Mouse (Mus musculus) embryonic facial prominence, embryonic 12.5 days (tissue): ENCODE data around the gene Crebl2. TPM values are rescaled to one million over a fixed set of nuclear protein-coding genes. Genes with fewer than 3 reads are reported as not detected.

Experiments
- ATAC-seq: fragments of 200-750 bp; cut with Nextera tagmentation; 2 replicates; pipeline ENCODE4 v1.8.0; 2017; ENCODE audit not compliant: insufficient number of reproducible peaks, insufficient read depth, low FRiP score, low TSS enrichment
- H3K27ac ChIP-seq: fragments of 300-500 bp; sonication (generic); 2 replicates; pipeline ENCODE4 v1.5.1; 2016; ENCODE audit warnings: mild to moderate bottlenecking
- H3K27me3 ChIP-seq: fragments of 300-500 bp; sonication (generic); 2 replicates; pipeline ENCODE4 v1.6.1; 2016; ENCODE audit warnings: mild to moderate bottlenecking, moderate library complexity
- H3K36me3 ChIP-seq: fragments of 300-500 bp; sonication (generic); 2 replicates; pipeline ENCODE4 v1.6.1; 2016; ENCODE audit warnings: mild to moderate bottlenecking
- H3K4me1 ChIP-seq: fragments of 300-500 bp; sonication (generic); 2 replicates; pipeline ENCODE4 v1.6.1; 2016
- H3K4me2 ChIP-seq: fragments of 300-500 bp; sonication (generic); replicated peaks from 2 replicates; pipeline ENCODE4 v1.6.1; 2016; ENCODE audit warnings: mild to moderate bottlenecking, moderate library complexity
- H3K4me3 ChIP-seq: fragments of 300-500 bp; sonication (generic); 2 replicates; pipeline ENCODE4 v1.5.1; 2016; ENCODE audit warnings: mild to moderate bottlenecking
- H3K9ac ChIP-seq: fragments of 300-500 bp; sonication (generic); 2 replicates; pipeline ENCODE4 v1.6.1; 2016; ENCODE audit warnings: mild to moderate bottlenecking, moderate library complexity
- H3K9me3 ChIP-seq: fragments of 300-500 bp; sonication (generic); 2 replicates; pipeline ENCODE4 v1.6.1; 2016; ENCODE audit warnings: mild to moderate bottlenecking, moderate library complexity
- WGBS: fragments of 180-500 bp; shearing (Covaris S2); methylation state at CpG from one replicate; pipeline ENCODE4 v1.1.7; 2016; 5-methylcytosine and 5-hydroxymethylcytosine counted together
- polyA plus RNA-seq: library from polyadenylated mRNA; unstranded; fragments of >200 nt; fragmentation: Nextera tagmentation; extraction: Ambion mirVana; gene quantifications from 2 replicates; pipeline ENCODE4 v1.2.1, GENCODE M21; 2016

The Crebl2 gene
- polyA plus RNA-seq, 1 experiment from 2014 or later, result 2.5 TPM

GRCm38 (mm10) chr6:134834585-134835251, 4.8 kb downstream of the Crebl2 start:
- Histone ChIP-seq H3K9me3 (no peaks in the 10 kb centered on the region), H3K4me2 (no peak overlapping the region), H3K36me3 (no peaks in the 10 kb centered on the region), H3K9ac (no peak overlapping the region), H3K27ac (no peak overlapping the region), H3K4me3 (no peak overlapping the region), H3K4me1 (no peaks in the 10 kb centered on the region), H3K27me3 (no peaks in the 10 kb centered on the region)
- 76% methylated on average over 9 of the region's 9 CpGs for WGBS
- ATAC-seq, result no peak

DNA sequence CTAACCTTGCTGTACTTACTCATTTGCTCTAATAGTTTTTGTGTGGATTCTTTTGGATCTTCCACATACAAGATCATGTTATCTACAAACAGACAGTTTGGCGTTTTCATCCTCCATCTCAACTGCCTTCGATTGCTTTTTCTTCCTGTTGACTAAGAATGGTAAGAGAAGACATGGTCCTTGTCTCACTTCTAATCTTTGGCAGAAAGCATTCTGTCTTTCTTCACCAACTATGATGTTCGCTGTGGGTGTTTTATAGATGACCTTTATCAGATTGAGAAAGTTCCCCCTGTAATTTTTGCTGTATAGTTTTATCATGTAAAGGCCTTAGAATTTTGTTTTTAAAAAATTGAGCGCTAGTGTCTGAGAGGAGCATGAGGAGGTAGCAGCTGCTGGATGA, 8.2 kb downstream of the Crebl2 start:
- H3K27me3 ChIP-seq, result no peaks in the 10 kb centered on the region
- no peaks in the 10 kb centered on the region for H3K9me3 ChIP-seq
- no peaks in the 10 kb centered on the region for H3K4me1 ChIP-seq
- H3K9ac ChIP-seq, result no peak overlapping the region
- ATAC-seq, result no peak
- H3K36me3 ChIP-seq, result no peaks in the 10 kb centered on the region
- H3K4me2 ChIP-seq, result no peak overlapping the region
- no peak overlapping the region for H3K4me3 ChIP-seq
- WGBS, result 85% methylated on average over 4 of the region's 4 CpGs
- no peak overlapping the region for H3K27ac ChIP-seq

GRCm38 (mm10) chr6:134840346-134840745, 10.4 kb downstream of the Crebl2 start:
- H3K9me3 ChIP-seq, result no peaks in the 10 kb centered on the region
- H3K4me1 ChIP-seq, result no peaks in the 10 kb centered on the region
- WGBS, result 74% methylated on average over 2 of the region's 2 CpGs

DNA sequence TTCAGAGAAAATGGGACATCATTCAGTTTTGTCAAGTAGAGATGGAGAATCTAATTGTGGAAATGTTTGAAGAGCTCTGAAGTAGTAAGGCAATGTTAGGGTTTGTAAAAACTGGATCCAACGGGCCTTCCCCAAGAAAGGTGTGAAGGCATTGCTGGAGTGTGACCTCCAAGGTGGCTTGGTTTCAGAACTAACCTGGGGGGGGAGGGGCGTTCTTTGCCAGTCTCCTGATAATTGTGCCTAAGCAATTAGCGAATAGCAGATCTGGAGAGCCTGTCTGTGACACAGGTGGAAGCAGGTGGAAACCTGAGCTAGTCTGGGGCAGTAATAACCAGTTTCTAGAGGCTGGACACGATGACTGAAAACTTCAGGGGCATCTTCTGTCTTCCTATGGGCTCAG, 15.8 kb downstream of the Crebl2 start:
- Histone ChIP-seq H3K9me3 (no peaks in the 10 kb centered on the region), H3K4me3 (no peak overlapping the region), H3K27ac (no peak overlapping the region), H3K27me3 (no peaks in the 10 kb centered on the region), H3K9ac (no peak overlapping the region), H3K4me1 (no peaks in the 10 kb centered on the region), H3K4me2 (no peak overlapping the region), H3K36me3 (no peaks in the 10 kb centered on the region)
- WGBS, result 72% methylated on average over 4 of the region's 4 CpGs
- no peak for ATAC-seq

More at GRCm38 (mm10) chr6:134840346-134840745, 10.4 kb downstream of the Crebl2 start:
- no peaks in the 10 kb centered on the region for H3K27me3 ChIP-seq
- no peak for ATAC-seq
- no peak overlapping the region for H3K4me2 ChIP-seq
- H3K9ac ChIP-seq, result no peak overlapping the region
- H3K27ac ChIP-seq, result no peak overlapping the region
- H3K4me3 ChIP-seq, result no peak overlapping the region
- no peaks in the 10 kb centered on the region for H3K36me3 ChIP-seq

DNA sequence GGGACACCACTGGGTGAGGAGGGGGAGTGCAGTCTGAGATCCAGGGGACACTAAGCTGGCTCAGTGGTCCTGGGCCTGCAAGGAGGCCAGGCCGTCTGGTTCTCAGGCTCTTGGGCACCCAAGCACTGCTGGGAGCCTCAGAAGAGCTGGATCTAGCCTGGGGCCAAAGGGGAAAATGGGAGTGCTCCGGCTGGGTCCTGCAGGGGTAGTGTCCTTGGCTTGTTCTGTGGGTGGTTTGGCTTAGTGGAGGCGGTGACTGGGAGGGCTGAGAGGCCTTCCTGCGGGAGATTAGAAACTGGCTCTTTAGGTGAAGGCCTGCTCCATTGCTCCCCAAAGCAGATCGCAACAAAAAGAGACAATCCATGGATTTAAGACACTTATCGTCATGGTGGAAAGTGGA, 16.4 kb downstream of the Crebl2 start:
- no peak overlapping the region for H3K27ac ChIP-seq
- H3K4me2 ChIP-seq, result no peak overlapping the region
- no peaks in the 10 kb centered on the region for H3K4me1 ChIP-seq
- 77% methylated on average over 6 of the region's 6 CpGs for WGBS
- H3K27me3 ChIP-seq, result no peaks in the 10 kb centered on the region
- no peaks in the 10 kb centered on the region for H3K9me3 ChIP-seq
- no peak overlapping the region for H3K9ac ChIP-seq
- H3K4me3 ChIP-seq, result no peak overlapping the region
- no peak; the same call in 1 of the 2 replicates for ATAC-seq
- no peaks in the 10 kb centered on the region for H3K36me3 ChIP-seq

DNA sequence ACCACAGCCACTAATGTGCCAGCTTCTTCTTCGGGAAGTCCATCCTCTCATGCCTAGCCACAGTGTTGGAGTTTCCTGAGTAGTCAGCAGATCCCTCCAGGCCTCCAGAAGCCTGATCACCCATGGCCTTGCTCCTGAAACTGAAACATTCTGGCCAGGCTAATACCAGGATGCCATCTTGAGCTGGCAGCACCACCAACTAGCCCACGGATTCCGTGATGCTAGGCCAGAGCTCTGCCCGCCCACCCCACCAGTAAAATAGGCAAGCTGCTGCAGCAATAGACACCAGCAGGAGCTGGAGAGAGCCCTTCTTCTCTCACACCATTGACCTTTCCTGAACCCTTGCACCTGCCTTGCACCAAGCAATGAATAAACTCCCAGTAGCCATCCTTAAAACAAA, 17.6 kb downstream of the Crebl2 start:
- Histone ChIP-seq H3K4me2 (no peak overlapping the region), H3K27me3 (no peaks in the 10 kb centered on the region), H3K27ac (no peak overlapping the region), H3K36me3 (no peaks in the 10 kb centered on the region), H3K9me3 (no peaks in the 10 kb centered on the region), H3K4me1 (no peaks in the 10 kb centered on the region), H3K4me3 (no peak overlapping the region), H3K9ac (no peak overlapping the region)
- 87% methylated on average over 4 of the region's 4 CpGs for WGBS
- no peak for ATAC-seq

GRCm38 (mm10) chr6:134848197-134848890, 18.4 kb downstream of the Crebl2 start:
- no peaks in the 10 kb centered on the region for H3K36me3 ChIP-seq
- H3K4me3 ChIP-seq, result no peak overlapping the region
- H3K9me3 ChIP-seq, result no peaks in the 10 kb centered on the region
- H3K9ac ChIP-seq, result no peak overlapping the region
- 76% methylated on average over 5 of the region's 5 CpGs for WGBS
- ATAC-seq, result no peak
- no peak overlapping the region for H3K4me2 ChIP-seq
- H3K27me3 ChIP-seq, result no peaks in the 10 kb centered on the region
- no peaks in the 10 kb centered on the region for H3K4me1 ChIP-seq
- H3K27ac ChIP-seq, result no peak overlapping the region

DNA sequence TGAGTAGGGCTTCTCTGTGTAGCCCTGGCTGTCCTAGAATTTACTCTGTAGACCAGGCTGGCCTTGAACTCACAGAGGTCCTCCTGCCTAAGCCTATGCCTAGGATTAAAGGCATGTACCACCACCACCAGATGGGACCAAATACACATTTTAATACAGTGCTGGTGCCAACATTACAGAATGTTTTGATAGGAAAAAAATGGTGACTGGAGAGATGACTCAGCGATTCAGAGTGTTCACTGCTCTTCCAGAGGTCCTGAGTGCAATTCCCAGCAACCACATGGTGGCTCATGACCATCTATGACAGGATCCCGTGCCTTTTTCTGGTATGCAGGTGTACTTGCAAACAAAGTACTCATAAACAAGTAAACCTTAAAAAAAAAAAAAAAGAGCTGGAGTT, 19.5 kb downstream of the Crebl2 start:
- 82% methylated on average over 2 of the region's 2 CpGs for WGBS
- H3K9ac ChIP-seq, result no peak overlapping the region

GRCm38 (mm10) chr6:134849985-134850384, 20.0 kb downstream of the Crebl2 start:
- no peak overlapping the region for H3K4me3 ChIP-seq
- no peaks in the 10 kb centered on the region for H3K9me3 ChIP-seq
- H3K27me3 ChIP-seq, result no peaks in the 10 kb centered on the region
- H3K36me3 ChIP-seq, result no peaks in the 10 kb centered on the region
- 77% methylated on average over 3 of the region's 3 CpGs for WGBS
- no peak overlapping the region for H3K4me2 ChIP-seq
- no peak for ATAC-seq
- no peak overlapping the region for H3K27ac ChIP-seq
- no peak overlapping the region for H3K9ac ChIP-seq
- H3K4me1 ChIP-seq, result no peaks in the 10 kb centered on the region

More for the DNA sequence above, 19.5 kb downstream of the Crebl2 start:
- Histone ChIP-seq H3K4me1 (no peaks in the 10 kb centered on the region), H3K4me2 (no peak overlapping the region), H3K36me3 (no peaks in the 10 kb centered on the region), H3K4me3 (no peak overlapping the region), H3K27ac (no peak overlapping the region), H3K27me3 (no peaks in the 10 kb centered on the region), H3K9me3 (no peaks in the 10 kb centered on the region)
- no peak for ATAC-seq

GRCm38 (mm10) chr6:134854782-134855181, 24.8 kb downstream of the Crebl2 start:
- ATAC-seq, result no peak
- H3K4me3 ChIP-seq, result no peak overlapping the region
- no peak overlapping the region for H3K27ac ChIP-seq
- no peaks in the 10 kb centered on the region for H3K27me3 ChIP-seq
- no peak overlapping the region for H3K4me2 ChIP-seq
- H3K36me3 ChIP-seq, result peaks cover 4% of the 10 kb centered on the region; the same call in 1 of the 2 replicates
- 86% methylated on average over 5 of the region's 5 CpGs for WGBS
- no peaks in the 10 kb centered on the region for H3K9me3 ChIP-seq
- H3K4me1 ChIP-seq, result no peaks in the 10 kb centered on the region
- H3K9ac ChIP-seq, result no peak overlapping the region

GRCm38 (mm10) chr6:134855926-134856325, 26.0 kb downstream of the Crebl2 start:
- Histone ChIP-seq H3K9ac (no peak overlapping the region), H3K4me3 (no peak overlapping the region), H3K27me3 (no peaks in the 10 kb centered on the region), H3K9me3 (no peaks in the 10 kb centered on the region), H3K27ac (no peak overlapping the region), H3K36me3 (peaks cover 4% of the 10 kb centered on the region; the same call in 1 of the 2 replicates), H3K4me2 (no peak overlapping the region), H3K4me1 (no peaks in the 10 kb centered on the region)
- WGBS, result 89% methylated on average over 16 of the region's 16 CpGs
- no peak for ATAC-seq

DNA sequence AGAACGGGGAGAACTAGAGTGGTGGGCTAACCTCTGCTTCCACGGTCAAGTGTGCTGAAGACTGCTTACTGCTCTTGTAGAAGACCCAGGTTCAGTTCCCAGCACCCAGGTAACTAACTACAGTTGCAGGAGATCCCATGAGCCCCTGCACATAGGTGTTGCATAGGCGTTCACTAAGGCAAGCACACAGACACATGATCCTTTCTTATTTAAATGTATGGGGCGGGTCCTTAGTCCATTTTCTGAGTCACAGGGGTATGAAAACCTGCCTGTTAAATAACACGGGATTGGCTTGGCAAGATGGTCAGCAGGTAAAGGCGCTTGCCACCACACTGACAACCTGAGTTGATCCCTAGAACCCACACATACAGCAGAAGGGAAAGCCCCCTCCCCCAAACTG, 29.1 kb downstream of the Crebl2 start:
- Histone ChIP-seq H3K4me1 (peaks cover 11% of the 10 kb centered on the region), H3K9ac (no peak overlapping the region), H3K27me3 (no peaks in the 10 kb centered on the region), H3K4me2 (no peak overlapping the region), H3K4me3 (no peak overlapping the region), H3K9me3 (no peaks in the 10 kb centered on the region), H3K36me3 (peaks cover 4% of the 10 kb centered on the region; the same call in 1 of the 2 replicates), H3K27ac (no peak overlapping the region)
- no peak for ATAC-seq
- 92% methylated on average over 6 of the region's 6 CpGs for WGBS
